Mouse (Mus musculus) urinary bladder, adult 18-20 months (tissue): Measurements from ENCODE around the gene Adamts17.

Source experiments
- DNase-seq, 2 experiments: peaks; one replicate each; pipeline ENCODE4 v3.0.0; 2022; ENCODE audit warnings: low spot score in 2 of 2, mixed read lengths in 2 of 2

Adamts17 gene

GRCm38 (mm10) chr7:66970235-66970634 lies 130.7 kb downstream of the Adamts17 start:
- DNase-seq, result no peak

DNA sequence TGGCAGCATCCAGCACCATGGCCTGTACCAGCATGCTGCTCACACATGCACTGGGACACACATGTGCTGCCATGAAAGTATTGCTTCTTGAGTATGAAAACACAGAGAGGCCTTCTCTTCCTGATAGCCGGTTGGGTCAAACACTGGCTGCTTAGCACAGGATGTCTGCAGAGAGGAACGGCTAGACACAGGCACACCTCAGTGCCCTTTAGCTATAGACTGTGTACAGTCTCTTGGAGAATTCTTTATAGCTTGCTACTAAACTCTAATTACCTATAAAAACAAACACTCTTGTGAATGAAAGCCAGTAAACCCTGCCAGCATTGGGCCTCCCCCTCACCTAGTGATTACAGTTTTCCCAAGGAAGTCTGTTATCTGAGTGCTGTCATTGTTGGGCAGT lies 131.4 kb downstream of the Adamts17 start:
- DNase-seq, result no peak

- DNase-seq, result no peak
Observed at GRCm38 (mm10) chr7:66974859-66975258, 135.3 kb downstream of the Adamts17 start.

DNA sequence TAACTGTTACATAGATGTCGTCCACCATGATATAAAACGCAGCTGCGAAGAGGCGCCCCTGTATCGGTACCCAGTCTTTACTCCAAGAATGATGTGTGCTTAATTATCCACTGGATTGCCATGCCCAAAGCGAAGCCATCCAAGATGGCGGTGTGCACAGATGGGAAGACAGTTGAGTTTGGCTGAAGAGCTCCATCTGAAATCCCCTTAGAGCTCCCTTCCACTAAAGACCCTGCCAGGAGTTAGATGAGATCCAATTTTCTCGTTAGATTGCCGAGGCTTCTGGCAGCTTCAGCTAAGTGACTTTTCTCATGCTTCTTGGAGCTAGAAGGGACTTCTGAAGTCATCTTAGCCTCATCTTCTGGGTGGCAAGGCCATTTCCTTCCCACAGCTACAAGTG lies 136.8 kb downstream of the Adamts17 start:
- DNase-seq, result no peak

- DNase-seq, result no peak
Observed at GRCm38 (mm10) chr7:66981591-66981990, 142.1 kb downstream of the Adamts17 start.

- DNase-seq, result no peak
Observed at GRCm38 (mm10) chr7:66982084-66982483, 142.5 kb downstream of the Adamts17 start.

- no peak for DNase-seq
Observed at GRCm38 (mm10) chr7:66987671-66988070, 148.1 kb downstream of the Adamts17 start.

DNA sequence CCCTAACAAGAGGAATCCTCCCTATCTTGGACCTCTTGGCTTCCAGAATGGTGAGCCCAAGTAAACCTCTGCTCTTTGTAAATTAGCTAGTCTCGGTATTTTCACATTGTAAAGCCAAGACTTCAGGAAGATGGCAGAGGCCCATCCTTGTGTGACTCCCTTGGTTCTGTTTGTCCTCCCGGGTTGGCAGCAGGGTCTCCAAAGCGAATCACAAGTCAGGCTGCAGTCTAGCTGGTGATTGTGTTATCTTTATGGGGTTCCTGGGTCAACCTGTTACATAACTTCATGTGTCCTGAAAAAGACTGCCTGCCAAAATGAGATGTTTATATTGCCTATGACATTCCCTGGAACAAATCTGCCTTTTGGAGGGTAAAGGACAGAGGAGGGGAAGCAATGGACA lies 148.9 kb downstream of the Adamts17 start:
- no peak for DNase-seq

DNA sequence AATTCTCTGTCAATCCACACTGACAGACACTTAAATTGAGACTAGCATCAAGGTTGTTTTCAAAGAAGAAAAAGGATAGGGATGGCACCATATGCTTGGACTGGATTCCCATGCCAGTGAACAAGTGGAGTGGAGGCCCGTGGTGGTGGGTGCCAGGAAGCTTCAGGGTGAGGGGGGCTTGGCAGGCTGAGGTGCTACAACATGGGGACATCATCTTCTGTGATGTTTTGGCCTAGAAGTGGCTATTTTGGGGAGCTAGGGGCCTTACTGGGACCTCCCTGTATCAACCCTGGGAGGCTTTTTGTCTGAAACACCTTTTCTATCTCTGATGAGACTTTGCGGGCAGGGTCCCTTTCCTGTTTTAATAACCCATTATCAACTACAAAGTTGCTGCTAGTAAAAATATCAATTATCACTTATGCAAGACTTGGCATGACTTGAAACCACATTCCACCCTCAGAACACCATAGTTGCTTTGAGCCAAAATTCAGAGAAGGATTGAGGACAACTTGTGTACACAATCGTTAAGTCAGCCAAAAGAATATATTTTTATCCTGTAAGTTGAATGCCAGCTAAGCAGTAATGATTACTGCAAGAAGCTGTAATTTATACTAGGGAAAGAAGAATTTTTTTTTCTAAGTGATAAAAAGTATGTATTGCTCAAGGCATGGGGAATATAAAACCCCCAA lies 150.0 kb downstream of the Adamts17 start:
- no peak for DNase-seq

GRCm38 (mm10) chr7:66998821-66999220 lies 159.3 kb downstream of the Adamts17 start:
- no peak for DNase-seq

DNA sequence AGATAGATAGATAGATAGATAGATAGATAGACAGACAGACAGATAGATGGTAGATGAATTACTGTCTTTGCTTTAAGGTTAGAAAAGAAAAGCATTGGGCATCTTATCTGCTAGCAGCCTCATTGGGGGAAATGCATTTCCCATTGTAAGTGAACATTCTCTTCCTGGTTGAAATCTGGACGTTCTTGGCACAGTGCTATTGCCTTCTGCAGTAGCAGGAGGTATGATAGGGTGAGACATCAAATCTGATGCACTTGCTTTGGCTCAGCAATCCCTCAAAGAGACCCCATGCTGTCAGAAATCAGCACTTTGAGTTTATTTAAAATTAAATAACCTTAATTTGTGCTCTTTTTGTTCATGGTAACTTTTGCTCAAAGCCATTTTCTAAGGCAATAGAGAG lies 164.1 kb downstream of the Adamts17 start:
- DNase-seq, result no peak

GRCm38 (mm10) chr7:67004220-67004619 lies 164.7 kb downstream of the Adamts17 start:
- no peak for DNase-seq

- no peak for DNase-seq
Observed at GRCm38 (mm10) chr7:67009841-67010240, 170.3 kb downstream of the Adamts17 start.

DNA sequence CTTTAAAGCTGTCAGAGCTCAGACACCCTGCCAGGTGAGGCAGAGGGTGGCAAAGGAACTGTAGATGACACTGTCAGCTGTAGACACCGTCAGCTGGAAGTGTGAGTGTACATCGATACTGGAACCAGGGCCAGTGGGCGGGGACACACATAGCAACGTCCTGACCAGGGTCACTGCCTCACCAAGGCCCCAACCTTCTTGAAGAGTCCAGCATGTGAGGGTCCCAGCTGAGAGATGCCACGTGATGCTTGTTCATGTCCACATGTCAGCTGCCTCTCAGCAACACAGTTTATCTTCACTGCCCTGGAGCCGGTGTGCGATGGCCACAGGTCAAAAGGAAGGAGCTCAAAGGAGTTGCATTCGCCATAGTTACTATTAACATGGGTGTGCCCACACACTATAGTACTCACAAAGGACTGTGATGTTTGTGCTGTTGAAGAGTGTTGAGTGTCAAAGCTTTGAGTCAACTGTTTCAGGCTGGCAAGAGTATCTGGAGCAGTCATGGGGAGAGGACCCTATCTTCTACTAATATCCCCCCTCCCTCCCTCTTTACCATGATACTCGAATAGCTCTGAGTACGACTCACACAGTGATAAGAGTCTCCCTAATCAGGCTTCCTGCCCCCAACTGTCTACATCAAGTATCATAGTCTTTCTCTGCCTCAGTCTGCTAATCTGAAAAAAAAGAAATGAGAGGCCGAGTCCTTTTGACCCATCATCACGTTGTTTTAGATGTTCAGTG lies 172.6 kb downstream of the Adamts17 start:
- DNase-seq, result no peak

- peak in 1 of 2 experiments; percentile 22 for DNase-seq
Observed at GRCm38 (mm10) chr7:67013211-67013895, 173.8 kb downstream of the Adamts17 start.

GRCm38 (mm10) chr7:67019937-67020336 lies 180.4 kb downstream of the Adamts17 start:
- no peak for DNase-seq

DNA sequence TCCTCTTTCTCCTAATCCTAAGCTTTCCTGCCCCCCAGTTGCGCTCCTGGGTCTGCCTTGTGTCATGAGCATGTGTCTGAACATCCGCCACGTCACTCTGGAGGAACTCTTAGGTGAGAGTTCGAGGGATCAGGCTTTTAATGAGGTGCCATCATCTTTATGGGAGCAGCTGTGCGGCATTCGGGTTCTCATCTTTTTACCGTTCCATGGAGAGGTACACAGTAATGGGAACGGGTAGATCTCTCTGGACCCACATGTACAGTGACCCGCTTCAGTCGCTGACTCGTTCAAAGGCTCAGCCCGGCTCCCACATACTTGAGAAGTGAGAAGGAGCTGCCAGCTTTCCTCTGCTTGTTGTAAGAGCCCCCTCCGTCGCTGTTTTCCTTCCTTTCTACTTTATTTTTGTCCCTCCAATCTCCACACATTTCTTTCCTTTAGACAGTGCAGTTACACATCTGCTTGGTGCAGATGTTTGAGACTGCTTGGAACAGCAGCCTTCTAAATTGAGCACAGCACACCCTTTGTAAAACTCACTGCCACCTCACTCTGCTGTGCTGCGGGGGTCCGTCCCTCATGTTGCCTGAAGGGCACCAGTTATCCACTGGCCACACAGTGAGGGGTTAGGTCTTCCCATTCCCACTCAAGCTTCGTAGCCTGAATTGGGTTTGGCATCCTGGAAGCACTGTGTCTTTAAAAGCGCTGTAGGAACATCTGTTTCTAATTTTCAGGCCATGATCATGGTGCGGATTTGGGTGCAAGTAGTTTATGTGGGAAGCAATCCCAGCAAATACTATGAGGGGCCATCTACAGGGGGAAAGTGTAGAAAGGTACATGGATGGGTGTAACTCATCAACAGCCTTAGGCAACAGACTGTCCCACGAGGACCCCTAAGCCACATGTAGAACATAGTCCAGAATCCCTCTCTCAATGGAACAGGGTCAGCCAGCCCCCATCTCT lies 186.9 kb downstream of the Adamts17 start:
- no peak for DNase-seq

GRCm38 (mm10) chr7:67027216-67027615 lies 187.7 kb downstream of the Adamts17 start:
- DNase-seq, result no peak

DNA sequence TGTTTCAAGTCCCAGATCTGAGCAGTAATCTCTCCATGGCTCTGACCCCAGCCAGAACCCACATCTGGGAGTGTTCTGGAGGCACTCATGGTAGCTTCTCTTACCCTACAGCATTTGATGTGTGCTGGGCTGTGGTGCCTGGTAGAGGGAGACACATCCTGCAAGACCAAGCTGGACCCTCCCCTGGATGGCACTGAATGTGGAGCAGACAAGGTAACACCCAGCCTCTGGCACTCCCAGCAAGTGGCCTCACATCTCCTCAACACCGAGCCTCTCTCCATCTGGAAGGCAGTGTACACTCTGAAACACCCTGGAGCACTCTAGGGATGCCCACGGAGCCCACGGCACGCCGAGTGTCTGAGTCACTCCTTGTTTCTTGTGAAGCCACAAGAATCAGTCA lies 188.2 kb downstream of the Adamts17 start:
- DNase-seq, result no peak

DNA sequence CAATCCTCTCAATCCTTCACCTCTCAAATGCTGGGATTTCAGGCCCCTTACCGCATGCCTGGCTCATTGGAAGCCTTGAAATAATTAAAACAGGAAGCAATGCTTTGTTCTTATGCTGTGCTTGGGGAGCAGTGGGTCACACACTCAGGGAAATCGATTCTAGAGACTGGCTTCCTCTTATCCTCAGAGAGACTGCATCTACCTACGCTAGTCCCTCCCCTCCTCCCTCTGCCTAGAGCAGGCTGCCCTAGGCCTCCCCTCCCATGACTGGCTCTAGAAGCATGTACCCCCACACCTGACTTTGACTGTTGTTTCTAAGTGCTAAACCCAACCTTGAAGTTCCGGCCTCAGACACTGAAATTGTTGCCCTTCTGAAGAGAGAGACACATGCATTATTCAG lies 189.4 kb downstream of the Adamts17 start:
- no peak for DNase-seq

DNA sequence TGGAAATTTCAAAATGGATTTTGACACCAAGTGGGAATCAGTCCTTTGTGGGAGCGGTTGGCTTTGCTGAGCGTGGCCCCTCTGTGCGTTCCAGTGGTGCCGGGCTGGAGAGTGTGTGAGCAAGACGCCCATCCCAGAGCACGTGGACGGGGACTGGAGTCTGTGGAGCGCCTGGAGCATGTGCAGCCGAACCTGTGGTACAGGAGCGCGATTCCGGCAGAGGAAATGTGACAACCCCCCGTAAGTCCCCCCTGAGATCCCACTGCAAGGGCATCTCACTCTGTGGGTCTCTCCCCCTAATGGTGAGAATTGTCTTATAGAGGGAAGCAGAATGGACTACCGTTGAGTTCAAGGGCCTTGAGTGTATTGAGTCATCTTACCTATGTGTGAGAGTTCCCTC lies 189.9 kb downstream of the Adamts17 start:
- no peak for DNase-seq

DNA sequence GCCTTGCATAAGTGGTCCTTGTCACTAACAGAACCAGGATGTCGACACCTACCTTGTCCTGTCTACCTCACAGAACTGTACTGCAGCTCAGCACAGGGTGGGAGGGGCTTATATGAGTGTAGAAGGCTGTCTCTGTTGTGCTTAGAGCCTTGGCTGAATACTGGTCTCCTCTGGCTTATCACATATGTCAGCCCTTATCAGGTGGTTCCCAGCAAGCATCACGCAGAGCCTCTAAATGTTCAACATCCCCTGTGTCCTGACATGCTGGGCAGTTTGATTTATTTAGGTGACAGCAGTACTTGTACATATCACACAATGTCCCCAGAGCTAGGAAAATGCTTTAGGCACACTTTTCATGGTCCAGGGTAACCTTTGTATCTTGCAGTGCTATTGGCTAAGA lies 191.7 kb downstream of the Adamts17 start:
- DNase-seq, result no peak
